Mouse (Mus musculus): ENCODE data around the gene Hspb8.

- no peak for TF ChIP-seq CTCF (conservative IDR thresholded peaks at IDR 0.05; ENCODE audit: insufficient read depth, insufficient read length, low read depth, low read length)
- no peak for TF ChIP-seq POLR2A (IDR thresholded peaks at IDR 0.05; ENCODE audit: low read depth, low read length)
Measured at GRCm38 (mm10) chr5:116400042-116400730, 22.5 kb downstream of the Hspb8 start.
